Mouse (Mus musculus) forebrain, embryonic 11.5 days (tissue): Measurements from ENCODE around the gene Cope. TPM values are rescaled to one million over a fixed set of nuclear protein-coding genes. Genes with fewer than 3 reads are reported as not detected.

Source experiments
- ATAC-seq: fragments of 200-750 bp; cut with Nextera tagmentation; replicated peaks from 2 replicates; pipeline ENCODE4 v1.8.0; 2017; ENCODE audit warnings: moderate TSS enrichment; ENCODE audit not compliant: low FRiP score
- DNase-seq: peaks from one replicate; pipeline ENCODE4 v3.0.0-alpha.2; 2017; ENCODE audit warnings: low spot score
- H3K27ac ChIP-seq: fragments of 300-500 bp; sonication (generic); 2 replicates; pipeline ENCODE4 v1.5.1; 2014; ENCODE audit warnings: low read depth, low read length
- H3K27me3 ChIP-seq: fragments of 300-500 bp; sonication (generic); 2 replicates; pipeline ENCODE4 v1.6.1; 2014; ENCODE audit warnings: mild to moderate bottlenecking, low read length, mixed read lengths; ENCODE audit not compliant: control insufficient read depth, insufficient read depth
- H3K36me3 ChIP-seq: fragments of 300-500 bp; sonication (generic); 2 replicates; pipeline ENCODE4 v1.6.1; 2014; ENCODE audit warnings: mild to moderate bottlenecking, low read length, moderate library complexity, mixed read lengths; ENCODE audit not compliant: control insufficient read depth, insufficient read depth
- H3K4me1 ChIP-seq: fragments of 300-500 bp; sonication (generic); replicated peaks from 2 replicates; pipeline ENCODE4 v1.6.1; 2014; ENCODE audit warnings: low read length, mixed read lengths; ENCODE audit not compliant: control insufficient read depth, insufficient read depth
- H3K4me2 ChIP-seq: fragments of 300-500 bp; sonication (generic); 2 replicates; pipeline ENCODE4 v1.6.1; 2014; ENCODE audit warnings: low read depth, mild to moderate bottlenecking, low read length, moderate library complexity, mixed read lengths; ENCODE audit not compliant: severe bottlenecking
- H3K4me3 ChIP-seq: fragments of 300-500 bp; sonication (generic); 2 replicates; pipeline ENCODE4 v1.5.1; 2014; ENCODE audit warnings: low read depth, low read length
- H3K9ac ChIP-seq: fragments of 300-500 bp; sonication (generic); 2 replicates; pipeline ENCODE4 v1.6.1; 2014; ENCODE audit warnings: low read length
- H3K9me3 ChIP-seq: fragments of 300-500 bp; sonication (generic); 2 replicates; pipeline ENCODE4 v1.6.1; 2016; ENCODE audit warnings: low read length, mixed read lengths; ENCODE audit not compliant: control insufficient read depth
- WGBS: fragments of 180-500 bp; shearing (Covaris S2); extraction: QIAGEN DNeasy Blood & Tissue Kit; methylation state at CpG from one replicate; pipeline ENCODE4 v1.1.7; 2014; 5-methylcytosine and 5-hydroxymethylcytosine counted together
- polyA plus RNA-seq: library from polyadenylated mRNA; unstranded; fragments of >200 nt; fragmentation: Nextera tagmentation; extraction: Ambion mirVana; gene quantifications from 2 replicates; pipeline ENCODE4 v1.2.1, GENCODE M21; 2014

Gene Cope
- polyA plus RNA-seq, 1 experiment from 2014 or later, result 220 TPM

- Histone ChIP-seq H3K4me3 (no peak overlapping the region), H3K4me2 (peak overlapping the region; percentile 26; the same call in 1 of the 2 replicates), H3K27ac (no peak overlapping the region), H3K4me1 (peaks cover 23% of the 10 kb centered on the region), H3K9ac (peak overlapping the region; percentile 45), H3K27me3 (peaks cover 3% of the 10 kb centered on the region; the same call in 1 of the 2 replicates), H3K9me3 (no peaks in the 10 kb centered on the region), H3K36me3 (peaks cover 31% of the 10 kb centered on the region)
- DNase-seq, result peak; percentile 85
- WGBS, result 25% methylated on average over 53 of the region's 53 CpGs
- peak; percentile 78 for ATAC-seq
Observed at GRCm38 (mm10) chr8:70330741-70331364, 28.5 kb downstream of the Cope start.

- ATAC-seq (no peak), DNase-seq (peak; percentile 65)
- Histone ChIP-seq H3K27me3 (peaks cover 3% of the 10 kb centered on the region; the same call in 1 of the 2 replicates), H3K4me2 (no peak overlapping the region), H3K4me1 (peaks cover 23% of the 10 kb centered on the region), H3K27ac (no peak overlapping the region), H3K9me3 (no peaks in the 10 kb centered on the region), H3K36me3 (peaks cover 33% of the 10 kb centered on the region), H3K9ac (no peak overlapping the region), H3K4me3 (no peak overlapping the region)
- WGBS, result 67% methylated on average over 19 of the region's 19 CpGs
Observed at GRCm38 (mm10) chr8:70331526-70331925, 29.2 kb downstream of the Cope start.

GRCm38 (mm10) chr8:70332070-70332877, 30.0 kb downstream of the Cope start:
- H3K27ac ChIP-seq, result 0 out of 2 replicates have a peak overlapping the region, but pooled peaks have one; percentile 46
- H3K9me3 ChIP-seq, result no peaks in the 10 kb centered on the region
- H3K27me3 ChIP-seq, result peaks cover 3% of the 10 kb centered on the region; the same call in 1 of the 2 replicates
- peaks cover 23% of the 10 kb centered on the region for H3K4me1 ChIP-seq
- H3K4me2 ChIP-seq, result no peak overlapping the region
- H3K4me3 ChIP-seq, result 0 out of 2 replicates have a peak overlapping the region, but pooled peaks have one; percentile 7
- peak overlapping the region; percentile 43 for H3K9ac ChIP-seq
- H3K36me3 ChIP-seq, result peaks cover 40% of the 10 kb centered on the region
- DNase-seq (peak; percentile 92), ATAC-seq (peak; percentile 79)
- 26% methylated on average over 40 of the region's 41 CpGs for WGBS

- Histone ChIP-seq H3K9me3 (no peaks in the 10 kb centered on the region), H3K36me3 (peaks cover 40% of the 10 kb centered on the region), H3K27me3 (peaks cover 3% of the 10 kb centered on the region; the same call in 1 of the 2 replicates), H3K9ac (no peak overlapping the region), H3K27ac (no peak overlapping the region), H3K4me2 (no peak overlapping the region), H3K4me3 (no peak overlapping the region), H3K4me1 (peaks cover 23% of the 10 kb centered on the region)
- 94% methylated on average over 6 of the region's 6 CpGs for WGBS
- ATAC-seq (no peak), DNase-seq (no peak)
Observed at GRCm38 (mm10) chr8:70332878-70333202, 30.5 kb downstream of the Cope start.

GRCm38 (mm10) chr8:70338931-70339330, 36.6 kb downstream of the Cope start:
- ATAC-seq, result no peak
- Histone ChIP-seq H3K9me3 (no peaks in the 10 kb centered on the region), H3K4me2 (no peak overlapping the region), H3K4me3 (no peak overlapping the region), H3K27ac (no peak overlapping the region), H3K27me3 (no peaks in the 10 kb centered on the region), H3K4me1 (no peaks in the 10 kb centered on the region), H3K9ac (no peak overlapping the region), H3K36me3 (peaks cover 49% of the 10 kb centered on the region)
- 94% methylated on average over 7 of the region's 7 CpGs for WGBS
- no peak for DNase-seq

GRCm38 (mm10) chr8:70340659-70341058, 38.3 kb downstream of the Cope start:
- Histone ChIP-seq H3K27me3 (no peaks in the 10 kb centered on the region), H3K9me3 (no peaks in the 10 kb centered on the region), H3K9ac (no peak overlapping the region), H3K27ac (no peak overlapping the region), H3K4me3 (no peak overlapping the region), H3K4me1 (no peaks in the 10 kb centered on the region), H3K4me2 (no peak overlapping the region), H3K36me3 (peaks cover 33% of the 10 kb centered on the region)
- ATAC-seq, result no peak
- no peak for DNase-seq
- WGBS, result 94% methylated on average over 7 of the region's 7 CpGs

GRCm38 (mm10) chr8:70342007-70342406, 39.7 kb downstream of the Cope start:
- Histone ChIP-seq H3K27ac (no peak overlapping the region), H3K9ac (no peak overlapping the region), H3K4me3 (no peak overlapping the region), H3K27me3 (no peaks in the 10 kb centered on the region), H3K9me3 (no peaks in the 10 kb centered on the region), H3K4me1 (no peaks in the 10 kb centered on the region), H3K4me2 (no peak overlapping the region), H3K36me3 (peaks cover 26% of the 10 kb centered on the region)
- ATAC-seq (no peak), DNase-seq (no peak)
- WGBS, result 94% methylated on average over 14 of the region's 14 CpGs

GRCm38 (mm10) chr8:70343076-70343475, 40.8 kb downstream of the Cope start:
- no peaks in the 10 kb centered on the region for H3K4me1 ChIP-seq
- H3K27ac ChIP-seq, result no peak overlapping the region
- no peak overlapping the region for H3K9ac ChIP-seq
- no peak overlapping the region for H3K4me3 ChIP-seq
- H3K36me3 ChIP-seq, result peaks cover 19% of the 10 kb centered on the region
- DNase-seq, result no peak
- ATAC-seq, result no peak
- 79% methylated on average over 7 of the region's 7 CpGs for WGBS
- no peaks in the 10 kb centered on the region for H3K9me3 ChIP-seq
- H3K4me2 ChIP-seq, result no peak overlapping the region
- no peaks in the 10 kb centered on the region for H3K27me3 ChIP-seq
